Mouse (Mus musculus) ES-E14 (cell line): ENCODE measurements around the gene Prx. TPM values are rescaled to one million over a fixed set of nuclear protein-coding genes. Genes with fewer than 3 reads are reported as not detected.

Experiments used
- DNase-seq: peaks from one replicate; pipeline ENCODE4 v3.0.0-alpha.2; 2013; ENCODE audit warnings: low read depth, low spot score
- H3K27ac ChIP-seq: 2 replicates; pipeline ENCODE4 v1.5.1; 2012; ENCODE audit warnings: low read depth, mild to moderate bottlenecking, low read length, moderate library complexity, mixed read lengths; ENCODE audit not compliant: poor library complexity, insufficient read depth, severe bottlenecking
- H3K36me3 ChIP-seq: 2 replicates; pipeline ENCODE4 v1.6.1; 2012; ENCODE audit warnings: mild to moderate bottlenecking, low read length, moderate library complexity, mixed read lengths; ENCODE audit not compliant: control insufficient read depth, poor library complexity, insufficient read depth, severe bottlenecking
- H3K4me1 ChIP-seq, 2 experiments: fragments of 150-350 bp in 1 of 2; sonication (generic) in 1 of 2; 2 replicates each; pipeline ENCODE4 v1.6.1; 2012; ENCODE audit warnings: low read length in 2 of 2, mild to moderate bottlenecking in 1 of 2, mixed read lengths in 1 of 2; ENCODE audit not compliant: control insufficient read depth in 2 of 2, insufficient read depth in 2 of 2, poor library complexity in 1 of 2
- H3K4me3 ChIP-seq, 2 experiments: fragments of 150-350 bp in 1 of 2; sonication (generic) in 1 of 2; 2 replicates each; pipeline ENCODE4 v1.5.1; 2012; ENCODE audit warnings: low read length in 2 of 2, low read depth in 1 of 2, mild to moderate bottlenecking in 1 of 2, mixed read lengths in 1 of 2; ENCODE audit not compliant: insufficient read depth in 1 of 2, poor library complexity in 1 of 2, severe bottlenecking in 1 of 2
- H3K9ac ChIP-seq: 2 replicates; pipeline ENCODE4 v1.6.1; 2012; ENCODE audit warnings: low read depth, mild to moderate bottlenecking, low read length, mixed read lengths; ENCODE audit not compliant: poor library complexity, insufficient read depth, severe bottlenecking
- H3K9me3 ChIP-seq: fragments of 150-350 bp; sonication (generic); 2 replicates; pipeline ENCODE4 v1.6.1; 2012; ENCODE audit warnings: low read depth, mild to moderate bottlenecking, low read length; ENCODE audit not compliant: control insufficient read depth, insufficient read depth
- CHD2 ChIP-seq: IDR thresholded peaks from 2 replicates; pipeline ENCODE4 v1.6.1; 2014; ENCODE audit warnings: mild to moderate bottlenecking, low read depth, low read length, inconsistent platforms
- HCFC1 ChIP-seq: IDR thresholded peaks from 2 replicates; pipeline ENCODE4 v1.6.1; 2012; ENCODE audit warnings: low read length, inconsistent platforms, borderline replicate concordance; ENCODE audit not compliant: insufficient read depth
- MAFK ChIP-seq: IDR thresholded peaks from 2 replicates; pipeline ENCODE4 v1.6.1; 2014; ENCODE audit warnings: mild to moderate bottlenecking, low read depth, low read length, inconsistent platforms; ENCODE audit not compliant: insufficient read depth
- ZC3H11A ChIP-seq: IDR thresholded peaks from 2 replicates; pipeline ENCODE4 v1.6.1; 2012; ENCODE audit warnings: low read depth, mild to moderate bottlenecking, inconsistent platforms, low read length, borderline replicate concordance
- ZNF384 ChIP-seq: IDR thresholded peaks from 2 replicates; pipeline ENCODE4 v1.6.1; 2012; ENCODE audit warnings: low read depth, low read length, inconsistent platforms
- in situ Hi-C, 2 experiments: fragments of 600-800 bp; cut with MboI; formaldehyde crosslinking; loops; one replicate each; pipeline ENCODE4 v1.15.1; 2025; ENCODE audit warnings: low sequenced_read_pairs in 2 of 2, inconsistent platforms in 1 of 2; ENCODE audit not compliant: unreplicated experiment in 2 of 2
- total RNA-seq: library from RNA; depleted of rRNA; stranded (reverse); fragments of 300-350 nt; gene quantifications from 2 replicates; pipeline ENCODE4 v1.2.3, GENCODE M21; 2012

Gene Prx
- total RNA-seq, 1 experiment: 10.0 TPM

DNA sequence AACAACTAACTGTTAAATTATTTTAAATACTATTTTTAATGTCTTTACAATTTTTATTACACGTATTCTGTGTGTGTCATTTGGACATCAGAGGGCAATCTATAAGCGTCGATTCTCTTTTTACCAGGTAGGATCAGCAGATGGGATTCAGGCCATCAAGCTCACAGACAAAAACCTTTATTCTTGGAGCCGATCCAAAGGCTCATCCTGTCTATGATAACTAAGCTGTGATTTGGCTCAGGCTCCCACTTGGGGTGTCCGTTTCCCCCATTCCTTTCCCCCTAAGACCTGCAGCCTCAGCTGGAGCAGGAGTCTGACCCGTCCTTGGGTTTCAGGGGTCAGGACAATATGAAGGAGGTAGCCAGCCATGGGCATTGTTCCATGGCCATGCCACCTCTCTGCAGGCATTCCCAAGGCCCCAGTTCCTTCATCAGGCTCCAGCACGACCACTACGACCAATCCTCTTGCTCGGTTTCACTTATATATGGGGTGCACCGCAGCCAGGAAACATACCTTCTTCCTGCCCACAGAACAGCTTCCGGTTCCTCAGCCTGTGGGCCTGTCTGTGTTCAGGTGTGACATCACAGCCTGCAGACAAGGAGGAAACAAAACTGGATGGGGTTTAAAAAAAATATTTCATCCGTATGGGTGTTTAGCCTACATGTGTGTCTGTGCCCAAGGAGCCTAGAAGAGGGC lies 45.7 kb downstream of the Prx start:
- TF ChIP-seq ZNF384: no peak
- H3K4me3 ChIP-seq: no peak overlapping the region
- H3K36me3 ChIP-seq: peaks cover 17% of the 10 kb centered on the region; the same call in 1 of the 2 replicates
- no peaks in the 10 kb centered on the region for H3K9me3 ChIP-seq
- H3K9ac ChIP-seq: no peak overlapping the region
- no peak for DNase-seq
- H3K27ac ChIP-seq: no peak overlapping the region
- in situ Hi-C loops: no loop called here
- H3K4me1 ChIP-seq: peaks cover 3 to 17% of the 10 kb centered on the region in 2 experiments; a peak in 3 of 4 replicates

DNA sequence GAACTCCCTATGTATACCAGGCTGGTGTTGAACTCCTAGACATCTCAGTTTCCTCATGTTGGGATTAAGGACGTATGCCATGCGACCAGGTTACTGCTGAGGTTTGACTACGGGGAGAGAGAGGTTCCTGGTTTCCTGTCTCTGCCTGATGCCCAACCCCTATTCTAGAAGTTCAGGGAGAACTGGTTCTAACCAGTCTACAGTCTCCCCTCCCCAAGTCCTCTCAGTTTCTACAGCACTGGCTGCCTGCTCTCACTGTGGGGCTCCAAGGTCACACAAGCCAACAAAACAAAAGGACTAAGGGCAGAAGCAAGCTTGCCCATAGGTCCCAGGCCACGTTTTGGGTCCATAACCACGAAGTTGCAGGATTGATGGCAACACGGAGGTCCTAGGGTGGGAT lies 50.5 kb downstream of the Prx start:
- Histone ChIP-seq H3K36me3 (0 out of 2 replicates have a peak, but pooled peaks cover 2% of the 10 kb centered on the region), H3K9me3 (no peaks in the 10 kb centered on the region), H3K27ac (peak overlapping the region; percentile 79), H3K4me3 (no peak overlapping the region), H3K9ac (peak overlapping the region; percentile 64; the same call in 1 of the 2 replicates), H3K4me1 (peaks cover 4 to 12% of the 10 kb centered on the region in 2 experiments; a peak in 3 of 4 replicates)
- no peak for TF ChIP-seq CHD2
- TF ChIP-seq HCFC1: no peak
- TF ChIP-seq ZC3H11A: no peak
- TF ChIP-seq ZNF384: no peak
- TF ChIP-seq MAFK: no peak
- in situ Hi-C loops: no loop called here
- DNase-seq: peak; percentile 69

DNA sequence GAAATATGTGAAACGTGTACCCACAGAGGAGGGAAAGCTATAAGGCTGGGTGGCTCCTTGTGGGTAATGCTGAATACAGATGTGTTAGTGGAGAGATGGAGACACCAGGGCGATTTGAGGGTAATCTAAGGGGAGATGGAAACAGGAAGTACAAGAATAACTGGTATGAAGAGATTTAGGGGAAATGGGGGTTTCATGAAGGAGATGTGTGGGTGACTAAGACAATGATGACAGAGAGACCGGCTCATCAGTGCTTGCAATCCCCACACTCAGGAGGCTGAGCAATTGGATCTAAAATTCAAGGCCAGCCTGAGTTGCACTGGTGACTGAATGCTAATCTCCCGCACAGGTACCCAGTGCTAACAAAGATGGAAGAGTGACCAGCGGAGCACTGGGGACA lies 52.9 kb downstream of the Prx start:
- no peak for DNase-seq
- in situ Hi-C loops: no loop called here
- H3K4me1 ChIP-seq: peaks cover 4 to 18% of the 10 kb centered on the region in 2 experiments; a peak in 3 of 4 replicates
- TF ChIP-seq ZC3H11A: no peak
- no peak for TF ChIP-seq ZNF384
- TF ChIP-seq CHD2: no peak
- TF ChIP-seq HCFC1: no peak
- TF ChIP-seq MAFK: no peak
- no peaks in the 10 kb centered on the region for H3K9me3 ChIP-seq
- H3K9ac ChIP-seq: peak overlapping the region; percentile 14; the same call in 1 of the 2 replicates
- H3K4me3 ChIP-seq: peak overlapping the region; percentile 84 to 88; a peak in 3 of 4 replicates
- no peak overlapping the region for H3K27ac ChIP-seq
- peaks cover 11% of the 10 kb centered on the region; the same call in 1 of the 2 replicates for H3K36me3 ChIP-seq

DNA sequence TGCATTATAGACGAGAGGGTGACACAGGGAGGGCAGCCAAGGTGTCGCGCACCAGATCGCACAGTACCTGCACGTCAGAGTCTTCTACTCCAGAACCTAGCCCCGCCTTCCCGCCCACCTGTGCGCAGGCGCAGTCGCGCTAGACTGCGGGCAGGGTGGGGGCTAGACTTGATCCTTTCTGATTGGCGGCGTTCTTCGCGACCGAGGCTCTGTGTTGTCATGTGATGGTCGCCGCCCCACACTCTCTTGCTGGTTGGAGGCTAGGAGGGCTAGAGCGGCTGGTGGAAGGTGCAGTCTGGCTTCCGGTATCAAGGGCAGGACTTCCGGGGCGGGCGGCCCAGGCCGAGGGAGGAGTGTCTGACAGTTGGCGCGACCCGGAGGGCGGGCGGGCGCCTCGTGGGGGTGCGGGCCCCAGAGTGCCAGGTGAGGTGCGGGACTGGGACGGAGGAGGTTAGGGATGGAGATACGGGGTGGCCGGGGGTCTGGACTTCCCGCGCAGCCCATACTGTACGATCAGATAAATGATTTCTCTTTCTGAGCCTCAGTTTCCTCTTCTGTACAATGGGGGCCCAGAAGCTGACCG lies 53.9 kb downstream of the Prx start, which contains the start of the genes Pld3 and 2310022A10Rik:
Gene Pld3 (minus strand): TSS at position 288 of the 583 bp plus-strand sequence.
Gene 2310022A10Rik (plus strand): TSS at position 303 of the 583 bp plus-strand sequence.
- Histone ChIP-seq H3K4me1 (peaks cover 4 to 16% of the 10 kb centered on the region in 2 experiments; a peak in 3 of 4 replicates), H3K9ac (peak within 1 kb of the TSS; percentile 86), H3K27ac (peak within 1 kb of the TSS; percentile 13), H3K36me3 (peaks cover 11% of the 10 kb centered on the region; the same call in 1 of the 2 replicates), H3K9me3 (no peaks in the 10 kb centered on the region), H3K4me3 (peak within 1 kb of the TSS; percentile 88 to 90)
- peak; percentile 91 for DNase-seq
- TF ChIP-seq ZNF384 (no peak), ZC3H11A (no peak), HCFC1 (peak; percentile 57; the same call in 1 of the 2 replicates), MAFK (no peak)
- in situ Hi-C loops: no loop called here
